Mouse (Mus musculus) MEL (cell line): ENCODE measurements around the gene Bphl. TPM values are rescaled to one million over a fixed set of nuclear protein-coding genes. Genes with fewer than 3 reads are reported as not detected.

Experiments
- DNase-seq: peaks from one replicate; pipeline ENCODE4 v3.0.0; 2011; ENCODE audit warnings: low read depth, low spot score
- H3K27ac ChIP-seq: 2 replicates; pipeline ENCODE4 v1.5.1; 2012; ENCODE audit warnings: low read depth, mild to moderate bottlenecking, control low read depth, low read length, moderate library complexity; ENCODE audit not compliant: control insufficient read depth
- H3K27me3 ChIP-seq, 2 experiments: fragments of 150-350 bp in 1 of 2; sonication (generic) in 1 of 2; 2 replicates each; pipeline ENCODE4 v1.6.1; 2012; ENCODE audit warnings: low read length in 2 of 2, mild to moderate bottlenecking in 2 of 2, improper control_type of control experiment in 1 of 2, moderate library complexity in 1 of 2; ENCODE audit not compliant: insufficient read depth in 2 of 2, control insufficient read depth in 1 of 2
- H3K36me3 ChIP-seq, 2 experiments: 2 replicates each; pipeline ENCODE4 v1.6.1; 2012 to 2014; ENCODE audit warnings: low read length in 2 of 2, improper control_type of control experiment in 1 of 2, inconsistent platforms in 1 of 2, mild to moderate bottlenecking in 1 of 2; ENCODE audit not compliant: insufficient read depth in 2 of 2, control insufficient read depth in 1 of 2
- H3K4me1 ChIP-seq, 2 experiments: fragments of 150-350 bp in 1 of 2; sonication (generic) in 1 of 2; 2 replicates each; pipeline ENCODE4 v1.6.1; 2012; ENCODE audit warnings: low read length in 2 of 2, improper control_type of control experiment in 1 of 2, mild to moderate bottlenecking in 1 of 2; ENCODE audit not compliant: insufficient read depth in 2 of 2, control insufficient read depth in 1 of 2
- H3K4me3 ChIP-seq, 2 experiments: fragments of 150-350 bp in 1 of 2; sonication (generic) in 1 of 2; 2 replicates each; pipeline ENCODE4 v1.5.1; 2012; ENCODE audit warnings: low read depth in 2 of 2, low read length in 2 of 2, mild to moderate bottlenecking in 2 of 2, moderate library complexity in 2 of 2, control low read depth in 1 of 2, improper control_type of control experiment in 1 of 2; ENCODE audit not compliant: control insufficient read depth in 1 of 2, insufficient read depth in 1 of 2
- H3K79me2 ChIP-seq: 2 replicates; pipeline ENCODE4 v1.6.1; 2012; ENCODE audit warnings: mild to moderate bottlenecking, low read length, moderate library complexity; ENCODE audit not compliant: control insufficient read depth, poor library complexity, insufficient read depth
- H3K9ac ChIP-seq: 2 replicates; pipeline ENCODE4 v1.6.1; 2012; ENCODE audit warnings: low read depth, mild to moderate bottlenecking, control low read depth, low read length, moderate library complexity; ENCODE audit not compliant: control insufficient read depth, poor library complexity, severe bottlenecking
- H3K9me3 ChIP-seq: fragments of 150-350 bp; sonication (generic); replicated peaks from 2 replicates; pipeline ENCODE4 v1.6.1; 2012; ENCODE audit warnings: mild to moderate bottlenecking, low read length, improper control_type of control experiment, moderate library complexity; ENCODE audit not compliant: insufficient read depth
- BHLHE40 ChIP-seq: IDR thresholded peaks from 2 replicates; pipeline ENCODE4 v1.6.1; 2012; ENCODE audit warnings: low read depth, mild to moderate bottlenecking, inconsistent platforms, low read length, improper control_type of control experiment, borderline replicate concordance
- CHD1 ChIP-seq: IDR thresholded peaks from 2 replicates; pipeline ENCODE4 v1.6.1; 2012; ENCODE audit warnings: low read depth, mild to moderate bottlenecking, inconsistent platforms, low read length, improper control_type of control experiment
- CTCF ChIP-seq, 3 experiments: IDR thresholded peaks in 2 of 3; conservative IDR thresholded peaks in 1 of 3; 2 replicates each; pipeline ENCODE4 v1.5.1; 2011 to 2012; ENCODE audit warnings: low read length in 3 of 3, low read depth in 2 of 3, mild to moderate bottlenecking in 2 of 3, improper control_type of control experiment in 1 of 3, inconsistent platforms in 1 of 3, mixed read lengths in 1 of 3, moderate library complexity in 1 of 3; ENCODE audit not compliant: control insufficient read depth in 1 of 3, insufficient read depth in 1 of 3, poor library complexity in 1 of 3, severe bottlenecking in 1 of 3
- E2F4 ChIP-seq: IDR thresholded peaks from 2 replicates; pipeline ENCODE4 v1.6.1; 2011; ENCODE audit warnings: low read depth, low read length, improper control_type of control experiment, borderline replicate concordance
- EP300 ChIP-seq, 2 experiments: IDR thresholded peaks; 2 replicates each; pipeline ENCODE4 v1.6.1; 2011; ENCODE audit warnings: improper control_type of control experiment in 2 of 2, low read length in 2 of 2, low read depth in 1 of 2, mild to moderate bottlenecking in 1 of 2
- ETS1 ChIP-seq: IDR thresholded peaks from 2 replicates; pipeline ENCODE4 v1.6.1; 2012; ENCODE audit warnings: low read depth, mild to moderate bottlenecking, inconsistent platforms, low read length, improper control_type of control experiment, moderate library complexity
- GABPA ChIP-seq: IDR thresholded peaks from 2 replicates; pipeline ENCODE4 v1.6.1; 2012; ENCODE audit warnings: low read depth, mild to moderate bottlenecking, inconsistent platforms, low read length, improper control_type of control experiment, moderate library complexity
- GATA1 ChIP-seq: IDR thresholded peaks from 2 replicates; pipeline ENCODE4 v1.6.1; 2011; ENCODE audit warnings: low read depth, low read length, improper control_type of control experiment
- HCFC1 ChIP-seq: IDR thresholded peaks from 2 replicates; pipeline ENCODE4 v1.6.1; 2012; ENCODE audit warnings: low read depth, mild to moderate bottlenecking, inconsistent platforms, low read length, improper control_type of control experiment, moderate library complexity
- KAT2A ChIP-seq: conservative IDR thresholded peaks from 2 replicates; pipeline ENCODE4 v1.6.1; 2012; ENCODE audit warnings: low read depth, low read length, improper control_type of control experiment, inconsistent platforms
- MAX ChIP-seq: IDR thresholded peaks from 2 replicates; pipeline ENCODE4 v1.6.1; 2011; ENCODE audit warnings: low read length, improper control_type of control experiment
- MEF2A ChIP-seq: IDR thresholded peaks from 2 replicates; pipeline ENCODE4 v1.6.1; 2014; ENCODE audit warnings: low read depth, mild to moderate bottlenecking, inconsistent platforms, low read length, improper control_type of control experiment; ENCODE audit not compliant: poor library complexity, insufficient replicate concordance, severe bottlenecking; ENCODE audit errors: extremely low read depth
- MXI1 ChIP-seq: IDR thresholded peaks from 2 replicates; pipeline ENCODE4 v1.6.1; 2011; ENCODE audit warnings: mild to moderate bottlenecking, low read depth, low read length, improper control_type of control experiment
- MYB ChIP-seq: IDR thresholded peaks from 2 replicates; pipeline ENCODE4 v1.6.1; 2011; ENCODE audit warnings: mild to moderate bottlenecking, low read depth, low read length, improper control_type of control experiment
- MYC ChIP-seq: IDR thresholded peaks from 2 replicates; pipeline ENCODE4 v1.6.1; 2011; ENCODE audit warnings: low read depth, mild to moderate bottlenecking, low read length, improper control_type of control experiment, moderate library complexity
- NELFE ChIP-seq: IDR thresholded peaks from 2 replicates; pipeline ENCODE4 v1.6.1; 2011; ENCODE audit warnings: low read depth, low read length, improper control_type of control experiment
- NRF1 ChIP-seq: IDR thresholded peaks from 2 replicates; pipeline ENCODE4 v1.6.1; 2014; ENCODE audit warnings: low read depth, mild to moderate bottlenecking, inconsistent platforms, low read length, improper control_type of control experiment, moderate library complexity; ENCODE audit not compliant: poor library complexity, insufficient read depth, severe bottlenecking
- RAD21 ChIP-seq: IDR thresholded peaks from 2 replicates; pipeline ENCODE4 v1.6.1; 2011; ENCODE audit warnings: mild to moderate bottlenecking, low read depth, low read length, improper control_type of control experiment
- SIN3A ChIP-seq: IDR thresholded peaks from 2 replicates; pipeline ENCODE4 v1.6.1; 2012; ENCODE audit warnings: low read length, improper control_type of control experiment, inconsistent platforms
- TAL1 ChIP-seq: IDR thresholded peaks from 2 replicates; pipeline ENCODE4 v1.6.1; 2012; ENCODE audit warnings: mild to moderate bottlenecking, inconsistent platforms, low read length, moderate library complexity, mixed read lengths
- TBP ChIP-seq: IDR thresholded peaks from 2 replicates; pipeline ENCODE4 v1.8.0; 2011; ENCODE audit warnings: low read depth, low read length, improper control_type of control experiment
- TCF12 ChIP-seq: IDR thresholded peaks from 2 replicates; pipeline ENCODE4 v1.6.1; 2014; ENCODE audit warnings: low read depth, mild to moderate bottlenecking, inconsistent platforms, low read length, improper control_type of control experiment, moderate library complexity
- UBTF ChIP-seq: IDR thresholded peaks from 2 replicates; pipeline ENCODE4 v1.6.1; 2012; ENCODE audit warnings: low read depth, mild to moderate bottlenecking, inconsistent platforms, low read length, improper control_type of control experiment, moderate library complexity, borderline replicate concordance; ENCODE audit not compliant: insufficient read depth
- USF1 ChIP-seq: IDR thresholded peaks from 2 replicates; pipeline ENCODE4 v1.6.1; 2014; ENCODE audit warnings: low read depth, mild to moderate bottlenecking, inconsistent platforms, low read length, improper control_type of control experiment, moderate library complexity
- USF2 ChIP-seq, 2 experiments: IDR thresholded peaks; 2 replicates each; pipeline ENCODE4 v1.6.1; 2011 to 2012; ENCODE audit warnings: improper control_type of control experiment in 2 of 2, low read length in 2 of 2, borderline replicate concordance in 1 of 2, inconsistent platforms in 1 of 2, low read depth in 1 of 2, mild to moderate bottlenecking in 1 of 2; ENCODE audit not compliant: insufficient read depth in 1 of 2
- ZC3H11A ChIP-seq: IDR thresholded peaks from 2 replicates; pipeline ENCODE4 v1.6.1; 2012; ENCODE audit warnings: low read depth, mild to moderate bottlenecking, inconsistent platforms, low read length, improper control_type of control experiment
- polyA plus RNA-seq, 2 experiments: library from polyadenylated mRNA; stranded (reverse) in 1 of 2; unstranded in 1 of 2; fragments of >175 nt in 1 of 2; fragments of >200 nt in 1 of 2; gene quantifications; 2 replicates each; pipeline versions ENCODE4 v1.2.1 to v1.2.4; 2012; ENCODE audit warnings: low replicate concordance in 2 of 2, low read depth in 1 of 2; ENCODE audit not compliant: insufficient read length in 2 of 2, insufficient read depth in 1 of 2, missing spikeins in 1 of 2
- total RNA-seq: library from RNA; depleted of rRNA; stranded (reverse); fragments of 300-350 nt; gene quantifications from 2 replicates; pipeline ENCODE4 v1.2.3, GENCODE M21; 2012

The Bphl gene
- total and polyA plus RNA-seq, 3 experiments: 6.5 to 7.7 TPM; not detected in 1

- Histone ChIP-seq H3K36me3 (peaks cover 0 to 4% of the 10 kb centered on the region in 2 experiments; a peak in 2 of 4 replicates), H3K4me3 (peak overlapping the region; percentile 59 to 89), H3K9me3 (no peaks in the 10 kb centered on the region), H3K4me1 (peaks cover 2 to 8% of the 10 kb centered on the region in 2 experiments; a peak in 3 of 4 replicates), H3K27me3 (no peaks in the 10 kb centered on the region), H3K9ac (peak overlapping the region; percentile 73), H3K27ac (peak overlapping the region; percentile 39), H3K79me2 (peaks cover 6% of the 10 kb centered on the region)
- TF ChIP-seq GATA1 (no peak), TCF12 (no peak), NELFE (no peak), MYC (peak; percentile 87), MAX (peak; percentile 83), MYB (0 out of 2 replicates have a peak, but pooled peaks have one; percentile 10), BHLHE40 (peak; percentile 27; the same call in 1 of the 2 replicates), E2F4 (0 out of 2 replicates have a peak, but pooled peaks have one; percentile 43), HCFC1 (no peak), SIN3A (0 out of 2 replicates have a peak, but pooled peaks have one; percentile 47), NRF1 (no peak), ETS1 (no peak), USF1 (peak; percentile 19; the same call in 1 of the 2 replicates), TAL1 (no peak), UBTF (no peak), GABPA (no peak), MXI1 (peak; percentile 92), MEF2A (no peak), CHD1 (no peak), EP300 (IDR thresholded peaks at IDR 0.05; ENCODE audit: low read depth in 1 of 2, low read length in 2 of 2) (0 out of 4 replicates have a peak, but pooled peaks of 1 of the 2 experiments have one; percentile 3), ZC3H11A (no peak), KAT2A (no peak), RAD21 (no peak), CTCF (IDR thresholded peaks at IDR 0.05 in 2 of 3, conservative IDR thresholded peaks at IDR 0.05 in 1 of 3; ENCODE audit: control insufficient read depth in 1 of 3, insufficient read depth in 1 of 3, low read depth in 2 of 3, low read length in 3 of 3, poor library complexity in 1 of 3, severe bottlenecking in 1 of 3) (no peak), USF2 (IDR thresholded peaks at IDR 0.05; ENCODE audit: borderline replicate concordance in 1 of 2, insufficient read depth in 1 of 2, low read depth in 1 of 2, low read length in 2 of 2) (no peak), TBP (peak; percentile 49; the same call in 1 of the 2 replicates)
- peak; percentile 49 for DNase-seq
Measured at GRCm38 (mm10) chr13:34078500-34079280, 41.3 kb downstream of the Bphl start.
